Mouse (Mus musculus): ENCODE results near the gene Atn1. TPM values are rescaled to one million over a fixed set of nuclear protein-coding genes. Genes with fewer than 3 reads are reported as not detected.

Gene Atn1
- polyA plus RNA-seq, 1 experiment from 2014 or later = 6.6 TPM

GRCm38 (mm10) chr6:124737040-124737439 lies 19.3 kb downstream of the Atn1 start:
- Histone ChIP-seq H3K9me3 (ENCODE audit: control insufficient read depth, low read length) (no peaks in the 10 kb centered on the region), H3K9ac (ENCODE audit: low read length) (no peak overlapping the region), H3K4me2 (replicated peaks; ENCODE audit: low read depth) (no peak overlapping the region), H3K27ac (replicated peaks) (no peak overlapping the region), H3K36me3 (ENCODE audit: control insufficient read depth, insufficient read depth, low read length) (no peaks in the 10 kb centered on the region), H3K4me3 (ENCODE audit: low read depth, low read length) (no peak overlapping the region), H3K27me3 (ENCODE audit: control insufficient read depth, insufficient read depth, low read length) (no peaks in the 10 kb centered on the region), H3K4me1 (replicated peaks; ENCODE audit: control insufficient read depth, insufficient read depth) (peaks cover 3% of the 10 kb centered on the region)
- ATAC-seq (ENCODE audit: low FRiP score, low TSS enrichment) (no peak), DNase-seq (ENCODE audit: low spot score) (no peak)
- 88% methylated on average over 11 of the region's 11 CpGs for WGBS
- TF ChIP-seq CTCF (IDR thresholded peaks at IDR 0.05; ENCODE audit: low read depth) (no peak), EP300 (optimal IDR thresholded peaks at IDR 0.05) (no peak)

DNA sequence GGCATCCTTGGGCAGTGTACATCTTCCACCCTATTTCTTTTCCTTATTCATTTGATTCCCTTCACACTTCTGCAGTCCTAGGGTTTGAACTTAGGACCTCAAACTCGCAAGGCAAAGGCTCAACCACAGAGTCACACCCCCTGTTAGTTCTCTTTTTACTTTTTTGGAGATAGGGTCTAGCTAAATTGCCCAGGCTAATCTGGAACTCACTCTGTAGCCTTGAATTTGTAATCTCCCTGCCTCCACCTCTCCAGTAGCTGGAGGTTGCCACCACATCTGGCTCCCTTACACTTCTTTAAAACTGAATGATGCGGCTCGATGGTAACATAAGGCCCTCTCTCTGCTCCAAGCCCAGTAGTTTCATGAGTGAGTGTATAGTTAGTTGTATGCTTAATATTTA lies 21.9 kb downstream of the Atn1 start:
- Histone ChIP-seq H3K36me3 (ENCODE audit: control insufficient read depth, insufficient read depth, low read length) (no peaks in the 10 kb centered on the region), H3K4me1 (replicated peaks; ENCODE audit: control insufficient read depth, insufficient read depth) (no peaks in the 10 kb centered on the region; the same call in 1 of the 2 replicates), H3K27ac (replicated peaks) (no peak overlapping the region), H3K9me3 (ENCODE audit: control insufficient read depth, low read length) (no peaks in the 10 kb centered on the region), H3K4me2 (replicated peaks; ENCODE audit: low read depth) (no peak overlapping the region), H3K27me3 (ENCODE audit: control insufficient read depth, insufficient read depth, low read length) (no peaks in the 10 kb centered on the region), H3K9ac (ENCODE audit: low read length) (no peak overlapping the region), H3K4me3 (ENCODE audit: low read depth, low read length) (no peak overlapping the region)
- ATAC-seq (ENCODE audit: low FRiP score, low TSS enrichment) (no peak), DNase-seq (ENCODE audit: low spot score) (no peak)
- no peak for TF ChIP-seq CTCF (IDR thresholded peaks at IDR 0.05; ENCODE audit: low read depth)
- TF ChIP-seq EP300 (optimal IDR thresholded peaks at IDR 0.05) = no peak
- WGBS = 88% methylated on average over 3 of the region's 3 CpGs

DNA sequence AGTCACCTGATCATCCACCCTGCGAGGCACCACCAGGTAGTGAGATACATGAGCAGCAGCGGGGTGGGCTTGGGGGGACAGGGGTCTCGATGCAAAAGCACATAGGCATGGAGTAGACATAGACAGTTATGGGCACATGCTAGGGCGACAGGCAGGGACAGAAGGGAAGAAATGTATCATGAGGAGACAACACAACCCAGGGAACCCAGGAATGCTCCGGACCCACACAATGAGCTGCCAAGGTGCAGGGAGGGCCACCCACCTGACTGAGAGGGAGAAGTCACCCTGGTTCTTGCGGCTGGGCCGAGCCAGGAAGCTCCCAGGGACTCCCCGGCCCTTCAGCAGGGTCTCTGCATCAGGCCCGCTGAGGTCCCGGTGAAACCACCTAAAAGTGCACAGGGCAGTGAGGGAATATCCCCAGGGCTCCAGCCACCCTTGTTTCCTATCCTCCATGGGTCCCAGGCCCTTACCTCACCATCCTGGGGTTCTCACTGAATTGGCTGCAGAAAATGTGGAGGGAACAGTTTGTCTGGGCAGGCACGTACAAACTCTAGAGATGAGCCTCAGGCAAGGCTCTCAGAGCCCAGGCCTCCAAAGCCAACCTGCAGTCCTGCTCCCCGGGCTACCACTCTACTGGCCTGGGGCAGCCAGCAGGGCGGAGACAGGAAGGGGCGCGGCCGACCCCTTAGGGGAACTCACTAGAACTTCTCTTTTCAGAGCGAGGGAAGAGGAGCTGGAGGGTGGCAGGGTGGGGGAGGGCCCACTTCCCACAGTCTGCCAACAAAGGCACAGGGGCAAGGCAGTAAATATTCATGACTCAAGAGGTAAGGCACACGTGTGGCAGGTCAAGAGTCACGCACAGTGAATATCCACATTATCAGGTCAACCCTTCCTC lies 23.6 kb downstream of the Atn1 start:
- ATAC-seq (ENCODE audit: low FRiP score, low TSS enrichment) (peak; percentile 28; the same call in 1 of the 2 replicates), DNase-seq (ENCODE audit: low spot score) (peak; percentile 46)
- H3K9me3 ChIP-seq (ENCODE audit: control insufficient read depth, low read length) = no peaks in the 10 kb centered on the region
- H3K27ac ChIP-seq (replicated peaks) = no peak overlapping the region
- H3K4me3 ChIP-seq (ENCODE audit: low read depth, low read length) = no peak overlapping the region
- H3K9ac ChIP-seq (ENCODE audit: low read length) = 0 out of 2 replicates have a peak overlapping the region, but pooled peaks have one; percentile 4
- no peaks in the 10 kb centered on the region for H3K27me3 ChIP-seq (ENCODE audit: control insufficient read depth, insufficient read depth, low read length)
- TF ChIP-seq EP300 (optimal IDR thresholded peaks at IDR 0.05) = no peak
- no peak for TF ChIP-seq CTCF (IDR thresholded peaks at IDR 0.05; ENCODE audit: low read depth)
- no peaks in the 10 kb centered on the region for H3K36me3 ChIP-seq (ENCODE audit: control insufficient read depth, insufficient read depth, low read length)
- no peaks in the 10 kb centered on the region; the same call in 1 of the 2 replicates for H3K4me1 ChIP-seq (replicated peaks; ENCODE audit: control insufficient read depth, insufficient read depth)
- WGBS = 56% methylated on average over 19 of the region's 19 CpGs
- H3K4me2 ChIP-seq (replicated peaks; ENCODE audit: low read depth) = no peak overlapping the region

DNA sequence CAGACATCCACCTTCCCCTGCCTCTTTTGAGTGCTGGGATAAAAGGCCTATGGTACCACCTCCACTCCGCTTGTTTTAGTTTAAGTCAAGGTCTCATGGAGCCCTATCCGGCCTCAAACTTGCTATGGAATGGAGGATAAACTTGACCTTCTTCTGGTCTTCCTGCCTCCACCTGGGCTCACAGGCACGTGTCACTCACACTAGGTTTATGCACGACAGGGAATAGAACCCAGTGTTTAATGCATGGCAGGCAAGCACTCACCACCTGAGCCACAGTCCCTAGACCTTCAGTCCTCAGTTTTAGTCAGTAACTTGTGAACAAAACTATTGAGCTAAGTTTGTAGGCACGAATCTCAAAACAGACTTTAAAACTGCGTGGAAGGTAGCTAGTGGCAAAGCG lies 25.3 kb downstream of the Atn1 start:
- Histone ChIP-seq H3K4me2 (replicated peaks; ENCODE audit: low read depth) (no peak overlapping the region), H3K36me3 (ENCODE audit: control insufficient read depth, insufficient read depth, low read length) (no peaks in the 10 kb centered on the region), H3K4me3 (ENCODE audit: low read depth, low read length) (no peak overlapping the region), H3K9ac (ENCODE audit: low read length) (no peak overlapping the region), H3K27me3 (ENCODE audit: control insufficient read depth, insufficient read depth, low read length) (no peaks in the 10 kb centered on the region), H3K4me1 (replicated peaks; ENCODE audit: control insufficient read depth, insufficient read depth) (no peaks in the 10 kb centered on the region; the same call in 1 of the 2 replicates), H3K9me3 (ENCODE audit: control insufficient read depth, low read length) (no peaks in the 10 kb centered on the region), H3K27ac (replicated peaks) (no peak overlapping the region)
- TF ChIP-seq EP300 (optimal IDR thresholded peaks at IDR 0.05) = no peak
- TF ChIP-seq CTCF (IDR thresholded peaks at IDR 0.05; ENCODE audit: low read depth) = no peak
- ATAC-seq (ENCODE audit: low FRiP score, low TSS enrichment) = no peak
- WGBS = 85% methylated on average over 7 of the region's 7 CpGs
- DNase-seq (ENCODE audit: low spot score) = no peak

DNA sequence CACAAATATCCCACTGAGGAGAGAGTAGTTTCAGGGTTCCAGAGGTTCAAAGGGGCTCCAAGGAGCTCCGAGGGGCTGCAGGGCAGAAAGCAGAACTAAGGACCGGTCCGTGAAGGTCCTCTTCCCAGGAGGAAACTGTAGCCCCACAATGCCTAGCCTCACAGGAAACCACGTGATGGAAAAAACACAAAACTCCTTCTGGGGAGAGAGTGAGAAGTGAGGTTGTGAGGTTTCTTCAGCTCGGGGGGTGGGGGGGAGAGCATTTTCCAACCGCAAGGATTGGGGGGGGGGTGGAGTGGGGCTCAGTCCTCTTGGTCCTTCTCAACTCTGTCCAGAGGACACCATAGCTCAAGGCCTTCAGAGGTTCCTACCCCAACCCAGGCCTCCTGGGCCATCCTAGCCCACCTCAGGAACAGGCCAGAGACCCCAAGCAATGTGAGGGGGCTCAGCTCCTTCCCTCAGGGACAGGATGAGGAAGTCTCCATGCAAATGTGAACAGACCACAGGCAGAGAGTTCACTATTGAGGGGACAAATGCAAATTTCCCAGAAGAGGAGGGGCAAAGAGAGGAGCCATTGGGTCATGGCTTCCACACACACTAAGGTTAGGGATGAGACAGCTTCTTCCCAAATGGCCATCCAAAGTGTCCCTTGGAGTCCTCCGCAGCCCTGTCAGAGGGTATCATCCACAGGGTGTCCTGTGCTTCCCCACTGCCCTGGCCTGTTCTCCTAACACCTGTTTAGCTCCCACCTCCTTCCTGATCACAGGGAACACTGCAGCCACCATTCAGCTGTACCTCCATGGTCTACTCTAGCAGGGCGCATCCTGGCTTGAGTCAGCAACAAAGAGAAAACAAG lies 26.2 kb downstream of the Atn1 start:
- 78% methylated on average over 8 of the region's 8 CpGs for WGBS
- ATAC-seq (ENCODE audit: low FRiP score, low TSS enrichment) (no peak), DNase-seq (ENCODE audit: low spot score) (no peak)
- no peak overlapping the region for H3K4me3 ChIP-seq (ENCODE audit: low read depth, low read length)
- H3K36me3 ChIP-seq (ENCODE audit: control insufficient read depth, insufficient read depth, low read length) = no peaks in the 10 kb centered on the region
- no peaks in the 10 kb centered on the region; the same call in 1 of the 2 replicates for H3K4me1 ChIP-seq (replicated peaks; ENCODE audit: control insufficient read depth, insufficient read depth)
- no peaks in the 10 kb centered on the region for H3K9me3 ChIP-seq (ENCODE audit: control insufficient read depth, low read length)
- H3K27ac ChIP-seq (replicated peaks) = no peak overlapping the region
- no peak overlapping the region for H3K4me2 ChIP-seq (replicated peaks; ENCODE audit: low read depth)
- TF ChIP-seq EP300 (optimal IDR thresholded peaks at IDR 0.05) (no peak), CTCF (IDR thresholded peaks at IDR 0.05; ENCODE audit: low read depth) (no peak)
- H3K27me3 ChIP-seq (ENCODE audit: control insufficient read depth, insufficient read depth, low read length) = no peaks in the 10 kb centered on the region
- H3K9ac ChIP-seq (ENCODE audit: low read length) = no peak overlapping the region

Data from stomach, postnatal 0 days (tissue).